In the genomic region with DNA sequence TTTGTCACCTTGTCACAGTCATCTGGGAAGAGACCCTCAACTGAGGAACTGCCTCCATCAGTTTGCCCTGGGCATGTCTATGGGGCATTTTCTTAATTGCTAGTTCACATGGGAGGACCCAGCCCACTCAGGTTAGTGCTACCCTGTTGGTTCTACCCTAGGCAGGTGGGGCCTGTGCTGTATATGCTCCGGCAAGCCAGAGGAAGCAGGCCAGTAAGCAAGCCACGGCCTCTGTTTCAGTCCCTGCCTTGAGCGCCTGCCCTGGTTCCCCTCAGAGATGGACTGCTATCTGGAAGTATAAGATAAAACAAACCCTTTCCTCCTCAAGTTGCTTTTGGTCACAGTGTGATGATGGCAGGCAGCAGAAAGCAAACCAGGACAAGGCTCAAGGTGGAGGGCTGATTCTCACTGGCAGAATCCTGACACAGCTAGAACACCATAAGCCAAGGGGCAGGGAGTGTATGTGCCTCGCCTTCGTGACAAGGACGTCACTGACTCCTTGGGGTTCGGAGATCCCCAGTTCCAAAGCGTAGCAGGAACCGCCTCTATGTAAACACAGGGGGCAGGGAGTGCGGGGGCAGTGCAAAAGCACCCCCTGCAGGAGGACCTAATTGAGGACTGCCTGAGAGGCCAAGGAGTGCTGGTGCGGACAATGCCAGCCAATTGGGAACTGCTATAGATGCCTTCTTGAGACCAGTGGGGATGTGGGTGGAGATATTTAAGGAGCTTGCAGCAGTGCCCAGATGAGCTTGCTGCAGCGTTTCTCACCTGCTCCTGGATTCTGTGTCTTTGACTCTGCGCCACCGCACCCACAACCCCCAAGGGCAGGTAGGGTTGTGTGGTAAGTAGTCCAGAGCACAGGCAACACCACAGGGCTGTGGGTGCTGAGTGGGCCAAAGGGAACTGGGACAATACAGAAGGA, we compare ENCODE assay signal across 29 mouse cellular contexts. TPM values are rescaled to one million over a fixed set of nuclear protein-coding genes. Genes with fewer than 3 reads are reported as not detected.
DNase-seq lines count a peak whose midpoint lies in the region; ATAC-seq and TF ChIP-seq lines count a peak whose summit lies in the region.
"Had no signal": no experiment of that assay in that cellular context is flagged by ENCODE, and none has a peak within 500 bp of the region (broad histone marks: within the 10 kb centered on the region; RNA-seq: fewer than 3 reads in every experiment).

No protein-coding gene starts in this region.

- no peaks in the 10 kb centered on the region for H3K27me3 ChIP-seq in intestine, postnatal 0 days (replicated peaks; ENCODE audit: control insufficient read depth, insufficient read depth, low read length)
- H3K27me3 ChIP-seq in intestine, embryonic 15.5 days (replicated peaks), result no peaks in the 10 kb centered on the region
- no peaks in the 10 kb centered on the region for H3K27me3 ChIP-seq in midbrain, embryonic 11.5 days (ENCODE audit: control insufficient read depth, insufficient read depth, low read length)
- H3K27me3 ChIP-seq in midbrain, embryonic 13.5 days, result no peaks in the 10 kb centered on the region
- H3K27me3 ChIP-seq in stomach, embryonic 16.5 days (ENCODE audit: control insufficient read depth, insufficient read depth, low read length), result no peaks in the 10 kb centered on the region
- H3K27me3 ChIP-seq: embryonic facial prominence, embryonic 12.5 days; forebrain, embryonic 12.5 days; hindbrain, embryonic 13.5 days had no signal

- ATAC-seq in intestine, postnatal 0 days, result 0 out of 2 replicates have a peak, but pooled peaks have one; percentile 38
- no peak for ATAC-seq in intestine, embryonic 15.5 days
- no peak for ATAC-seq in midbrain, embryonic 11.5 days (ENCODE audit: low FRiP score)
- no peak for ATAC-seq in midbrain, embryonic 13.5 days
- ATAC-seq in stomach, embryonic 16.5 days (ENCODE audit: insufficient read depth, low FRiP score), result 0 out of 2 replicates have a peak, but pooled peaks have one; percentile 7
- ATAC-seq: liver, postnatal 0 days had no signal

- H3K4me2 ChIP-seq in intestine, postnatal 0 days (replicated peaks; ENCODE audit: low read depth), result no peak overlapping the region
- no peak overlapping the region for H3K4me2 ChIP-seq in intestine, embryonic 15.5 days (replicated peaks)
- H3K4me2 ChIP-seq in midbrain, embryonic 11.5 days, result no peak overlapping the region
- no peak overlapping the region for H3K4me2 ChIP-seq in midbrain, embryonic 13.5 days (replicated peaks)
- H3K4me2 ChIP-seq in stomach, embryonic 16.5 days (ENCODE audit: low read depth, low read length), result no peak overlapping the region
- H3K4me2 ChIP-seq: embryonic facial prominence, embryonic 12.5 days; forebrain, embryonic 12.5 days; hindbrain, embryonic 13.5 days had no signal

- H3K9ac ChIP-seq in intestine, postnatal 0 days (ENCODE audit: low read depth, low read length), result no peak overlapping the region
- no peak overlapping the region for H3K9ac ChIP-seq in intestine, embryonic 15.5 days
- no peak overlapping the region for H3K9ac ChIP-seq in midbrain, embryonic 11.5 days (ENCODE audit: low read length)
- H3K9ac ChIP-seq in midbrain, embryonic 13.5 days (replicated peaks), result no peak overlapping the region
- no peak overlapping the region for H3K9ac ChIP-seq in stomach, embryonic 16.5 days (ENCODE audit: low read length)
- H3K9ac ChIP-seq: embryonic facial prominence, embryonic 12.5 days; forebrain, embryonic 12.5 days; hindbrain, embryonic 13.5 days; liver, postnatal 0 days had no signal

- 56% methylated on average over 14 of the region's 14 CpGs for WGBS in intestine, postnatal 0 days
- WGBS in intestine, embryonic 15.5 days, result 57% methylated on average over 14 of the region's 14 CpGs
- 58% methylated on average over 14 of the region's 14 CpGs for WGBS in midbrain, embryonic 11.5 days
- WGBS in midbrain, embryonic 13.5 days, result 63% methylated on average over 14 of the region's 14 CpGs
- 57% methylated on average over 14 of the region's 14 CpGs for WGBS in stomach, embryonic 16.5 days

- H3K27ac ChIP-seq in intestine, postnatal 0 days (ENCODE audit: low read depth, low read length), result no peak overlapping the region
- no peak overlapping the region for H3K27ac ChIP-seq in intestine, embryonic 15.5 days
- H3K27ac ChIP-seq in midbrain, embryonic 11.5 days (ENCODE audit: low read depth, low read length), result no peak overlapping the region
- H3K27ac ChIP-seq in midbrain, embryonic 13.5 days, result no peak overlapping the region
- no peak overlapping the region for H3K27ac ChIP-seq in stomach, embryonic 16.5 days (ENCODE audit: low read length)
- H3K27ac ChIP-seq: embryonic facial prominence, embryonic 12.5 days; forebrain, embryonic 12.5 days; hindbrain, embryonic 13.5 days; limb, embryonic 10.5 days; midbrain, embryonic 10.5 days had no signal

- H3K4me1 ChIP-seq in intestine, postnatal 0 days (replicated peaks; ENCODE audit: control insufficient read depth, insufficient read depth, low read length), result no peaks in the 10 kb centered on the region
- H3K4me1 ChIP-seq in intestine, embryonic 15.5 days (replicated peaks), result peaks cover 1% of the 10 kb centered on the region; the same call in 1 of the 2 replicates
- H3K4me1 ChIP-seq in midbrain, embryonic 11.5 days (ENCODE audit: control insufficient read depth, insufficient read depth, low read length), result no peaks in the 10 kb centered on the region
- no peaks in the 10 kb centered on the region for H3K4me1 ChIP-seq in midbrain, embryonic 13.5 days (replicated peaks)
- peaks cover 4% of the 10 kb centered on the region; the same call in 1 of the 2 replicates for H3K4me1 ChIP-seq in stomach, embryonic 16.5 days (ENCODE audit: control insufficient read depth, insufficient read depth, low read length)
- H3K4me1 ChIP-seq: embryonic facial prominence, embryonic 12.5 days; forebrain, embryonic 12.5 days; hindbrain, embryonic 13.5 days; limb, embryonic 10.5 days; midbrain, embryonic 10.5 days had no signal

- no peaks in the 10 kb centered on the region for H3K9me3 ChIP-seq in intestine, postnatal 0 days (ENCODE audit: control insufficient read depth)
- H3K9me3 ChIP-seq in intestine, embryonic 15.5 days, result no peaks in the 10 kb centered on the region
- no peaks in the 10 kb centered on the region for H3K9me3 ChIP-seq in midbrain, embryonic 11.5 days (ENCODE audit: control insufficient read depth, low read length)
- H3K9me3 ChIP-seq in midbrain, embryonic 13.5 days, result no peaks in the 10 kb centered on the region
- H3K9me3 ChIP-seq in stomach, embryonic 16.5 days (replicated peaks; ENCODE audit: control insufficient read depth, low read length), result 0 out of 2 replicates have a peak, but pooled peaks cover 4% of the 10 kb centered on the region
- H3K9me3 ChIP-seq: embryonic facial prominence, embryonic 12.5 days; forebrain, embryonic 12.5 days; hindbrain, embryonic 13.5 days; limb, embryonic 10.5 days; midbrain, embryonic 10.5 days had no signal

- H3K36me3 ChIP-seq in intestine, postnatal 0 days (ENCODE audit: control insufficient read depth, insufficient read depth), result no peaks in the 10 kb centered on the region
- no peaks in the 10 kb centered on the region for H3K36me3 ChIP-seq in intestine, embryonic 15.5 days
- no peaks in the 10 kb centered on the region for H3K36me3 ChIP-seq in midbrain, embryonic 11.5 days (ENCODE audit: control insufficient read depth, insufficient read depth, low read length)
- H3K36me3 ChIP-seq in midbrain, embryonic 13.5 days, result no peaks in the 10 kb centered on the region
- no peaks in the 10 kb centered on the region for H3K36me3 ChIP-seq in stomach, embryonic 16.5 days (ENCODE audit: control insufficient read depth, insufficient read depth, low read length)
- H3K36me3 ChIP-seq: embryonic facial prominence, embryonic 12.5 days; forebrain, embryonic 12.5 days; hindbrain, embryonic 13.5 days; limb, embryonic 10.5 days; midbrain, embryonic 10.5 days had no signal

- TF ChIP-seq CTCF in intestine, postnatal 0 days (IDR thresholded peaks at IDR 0.05; ENCODE audit: low read depth), result peak; percentile 33

- no peak overlapping the region for H3K4me3 ChIP-seq in intestine, postnatal 0 days (ENCODE audit: low read depth, low read length)
- no peak overlapping the region for H3K4me3 ChIP-seq in intestine, embryonic 15.5 days (replicated peaks)
- H3K4me3 ChIP-seq in midbrain, embryonic 11.5 days (ENCODE audit: low read depth, low read length), result no peak overlapping the region
- H3K4me3 ChIP-seq in midbrain, embryonic 13.5 days (replicated peaks), result no peak overlapping the region
- H3K4me3 ChIP-seq in stomach, embryonic 16.5 days (replicated peaks; ENCODE audit: low read length), result no peak overlapping the region
- H3K4me3 ChIP-seq: embryonic facial prominence, embryonic 12.5 days; erythroblast, embryonic 14.5 days; forebrain, embryonic 12.5 days; hindbrain, embryonic 13.5 days; limb, embryonic 10.5 days; midbrain, embryonic 10.5 days had no signal

- DNase-seq in adrenal gland, adult (ENCODE audit: inconsistent age in 2 of 2, low spot score in 1 of 2), result peak; percentile 2 to 16
- no peak for DNase-seq in adrenal gland, postnatal 10 days
- peak; percentile 53 for DNase-seq in midbrain, embryonic 11.5 days (ENCODE audit: low spot score, missing footprints)
- no peak for DNase-seq in c-Kit-positive CD71-positive TER-119-positive erythroid progenitor cells, embryonic 14.5 days (ENCODE audit: low spot score)
- DNase-seq: adrenal gland, postnatal 36 days; cerebellum, adult 11-12 months; cerebellum, postnatal 10 days; gastrocnemius, postnatal 10 days; heart, adult 18-20 months; heart, postnatal 36 days; kidney, adult 8-10 months; kidney, postnatal 14 days; liver; liver, postnatal 0 days; lung, postnatal 36 days; right cerebral cortex, postnatal 14 days; thymus, adult 2 months had no signal

RNA-seq across cellular contexts. Expression of gene Plekhg6, which starts 25.1 kb away (rescaled TPM):
- under 1 TPM; 0.69 to 0.82 TPM for total RNA-seq in adrenal gland, postnatal 10 days (2021)
- 31.4 and 37.0 TPM in 2 replicates for polyA plus RNA-seq in intestine, postnatal 0 days (2015; fragmentation: Nextera tagmentation; extraction: Ambion mirVana)
- 7.3 and 8.9 TPM in 2 replicates for polyA plus RNA-seq in intestine, embryonic 15.5 days (2015; fragmentation: Nextera tagmentation; extraction: Ambion mirVana)
- polyA plus RNA-seq in midbrain, embryonic 11.5 days (2014; fragmentation: Nextera tagmentation; extraction: Ambion mirVana), result not detected in 2 replicates
- polyA plus RNA-seq in midbrain, embryonic 13.5 days (2015; fragmentation: Nextera tagmentation; extraction: Ambion mirVana), result 0.08 and 0.23 TPM in 2 replicates
- polyA plus RNA-seq in stomach, embryonic 16.5 days (2015; fragmentation: Nextera tagmentation; extraction: Ambion mirVana), result 6.3 and 8.2 TPM in 2 replicates
- total RNA-seq: heart, adult 18-20 months; heart, postnatal 36 days; layer of hippocampus, postnatal 14 days had no signal
- polyA plus RNA-seq: erythroblast, embryonic 14.5 days; spleen, adult 2 months had no signal

RNA-seq across cellular contexts. Expression of gene Tnfrsf1a, which starts 56.6 kb away (rescaled TPM):
- total RNA-seq in adrenal gland, postnatal 10 days (2021), result 100 to 1,000 TPM; 168 to 190 TPM
- polyA plus RNA-seq in intestine, postnatal 0 days (2015; fragmentation: Nextera tagmentation; extraction: Ambion mirVana), result 108 and 109 TPM in 2 replicates
- 69.1 and 71.4 TPM in 2 replicates for polyA plus RNA-seq in intestine, embryonic 15.5 days (2015; fragmentation: Nextera tagmentation; extraction: Ambion mirVana)
- 19.0 and 19.2 TPM in 2 replicates for polyA plus RNA-seq in midbrain, embryonic 11.5 days (2014; fragmentation: Nextera tagmentation; extraction: Ambion mirVana)
- polyA plus RNA-seq in midbrain, embryonic 13.5 days (2015; fragmentation: Nextera tagmentation; extraction: Ambion mirVana), result 10.2 and 12.1 TPM in 2 replicates
- 82.6 and 91.1 TPM in 2 replicates for polyA plus RNA-seq in stomach, embryonic 16.5 days (2015; fragmentation: Nextera tagmentation; extraction: Ambion mirVana)

Comparison
In these comparisons a context has a peak if more than half of its experiments do, and no peak if none do; other contexts are left out.
1. DNase-seq: peak in adrenal gland, adult (2 of 2) and midbrain, embryonic 11.5 days (single experiment); none in adrenal gland, postnatal 10 days (single experiment) and c-Kit-positive CD71-positive TER-119-positive erythroid progenitor cells, embryonic 14.5 days (single experiment).
2. ATAC-seq: peak in intestine, postnatal 0 days (single experiment) and stomach, embryonic 16.5 days (single experiment); none in intestine, embryonic 15.5 days (single experiment), midbrain, embryonic 11.5 days (single experiment) and midbrain, embryonic 13.5 days (single experiment).